ENCODE assay signal across 9 mouse cellular contexts in the genomic region with DNA sequence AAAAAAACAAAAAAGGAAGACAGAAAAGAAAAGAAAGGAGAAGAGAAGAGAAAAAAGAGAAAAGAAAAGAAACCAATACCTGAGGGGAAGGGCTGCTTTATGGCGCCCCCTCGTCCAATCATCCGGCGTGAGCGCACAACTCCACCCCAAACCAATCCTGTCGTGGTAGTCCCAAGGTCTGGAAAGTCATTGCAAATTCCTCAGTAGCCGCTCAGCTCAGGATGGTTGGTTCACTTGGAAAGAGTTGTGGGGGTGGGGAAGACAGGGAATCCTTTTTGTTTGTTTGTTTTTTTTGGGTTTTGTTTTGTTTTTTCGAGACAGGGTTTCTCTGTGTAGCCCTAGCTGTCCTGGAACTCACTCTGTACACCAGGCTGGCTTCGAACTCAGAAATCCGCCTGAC. TPM values are rescaled to one million over a fixed set of nuclear protein-coding genes. Genes with fewer than 3 reads are reported as not detected.
DNase-seq lines count a peak whose midpoint lies in the region; ATAC-seq lines count a peak whose summit lies in the region.
"Had no signal": no experiment of that assay in that cellular context is flagged by ENCODE, and none has a peak within 500 bp of the region (broad histone marks: within the 10 kb centered on the region; RNA-seq: fewer than 3 reads in every experiment).

No protein-coding gene starts in this region.

- ATAC-seq in heart, embryonic 11.5 days (replicated peaks; ENCODE audit: insufficient number of reproducible peaks, low FRiP score, low TSS enrichment) = no peak
- no peak for ATAC-seq in hindbrain, embryonic 13.5 days (ENCODE audit: low FRiP score)
- ATAC-seq in midbrain, embryonic 11.5 days (ENCODE audit: low FRiP score) = no peak
- ATAC-seq in inflammation-experienced regulatory T-cells, adult 6 months = no peak

- H3K36me3 ChIP-seq in heart, embryonic 11.5 days (ENCODE audit: control insufficient read depth, insufficient read depth, low read length) = no peaks in the 10 kb centered on the region
- no peaks in the 10 kb centered on the region for H3K36me3 ChIP-seq in hindbrain, embryonic 13.5 days
- H3K36me3 ChIP-seq in midbrain, embryonic 11.5 days (ENCODE audit: control insufficient read depth, insufficient read depth, low read length) = no peaks in the 10 kb centered on the region

- DNase-seq in heart, adult 11 months = no peak
- peak; percentile 93 for DNase-seq in R1 (ENCODE audit: low read depth, low spot score)
- DNase-seq in midbrain, embryonic 11.5 days (ENCODE audit: low spot score, missing footprints) = no peak
- no peak for DNase-seq in frontal cortex, postnatal 14 days (ENCODE audit: low spot score in 2 of 2)
- DNase-seq in urinary bladder, postnatal 25 days (ENCODE audit: low spot score) = no peak
- DNase-seq: adrenal gland, adult 8-10 months had no signal

- H3K4me2 ChIP-seq in heart, embryonic 11.5 days = peak overlapping the region; percentile 97
- H3K4me2 ChIP-seq in hindbrain, embryonic 13.5 days = peak overlapping the region; percentile 92
- H3K4me2 ChIP-seq in midbrain, embryonic 11.5 days = 0 out of 2 replicates have a peak overlapping the region, but pooled peaks have one; percentile 74

- no peaks in the 10 kb centered on the region for H3K27me3 ChIP-seq in heart, embryonic 11.5 days (ENCODE audit: control insufficient read depth, insufficient read depth, low read length)
- peaks cover 29% of the 10 kb centered on the region for H3K27me3 ChIP-seq in hindbrain, embryonic 13.5 days
- peaks cover 2% of the 10 kb centered on the region; the same call in 1 of the 2 replicates for H3K27me3 ChIP-seq in midbrain, embryonic 11.5 days (ENCODE audit: control insufficient read depth, insufficient read depth, low read length)

- H3K4me3 ChIP-seq in heart, embryonic 11.5 days (ENCODE audit: low read depth, low read length) = peak overlapping the region; percentile 76
- H3K4me3 ChIP-seq in hindbrain, embryonic 13.5 days = peak overlapping the region; percentile 54; the same call in 1 of the 2 replicates
- peak overlapping the region; percentile 60; the same call in 1 of the 2 replicates for H3K4me3 ChIP-seq in midbrain, embryonic 11.5 days (ENCODE audit: low read depth, low read length)

- H3K9ac ChIP-seq in heart, embryonic 11.5 days (ENCODE audit: low read depth, low read length) = peak overlapping the region; percentile 73; the same call in 1 of the 2 replicates
- no peak overlapping the region for H3K9ac ChIP-seq in hindbrain, embryonic 13.5 days
- H3K9ac ChIP-seq in midbrain, embryonic 11.5 days (ENCODE audit: low read length) = no peak overlapping the region

- no peaks in the 10 kb centered on the region; the same call in 1 of the 2 replicates for H3K4me1 ChIP-seq in heart, embryonic 11.5 days (ENCODE audit: control insufficient read depth, insufficient read depth, low read length)
- H3K4me1 ChIP-seq in hindbrain, embryonic 13.5 days (replicated peaks) = peaks cover 30% of the 10 kb centered on the region
- peaks cover 5% of the 10 kb centered on the region; the same call in 1 of the 2 replicates for H3K4me1 ChIP-seq in midbrain, embryonic 11.5 days (ENCODE audit: control insufficient read depth, insufficient read depth, low read length)

- no peaks in the 10 kb centered on the region for H3K9me3 ChIP-seq in heart, embryonic 11.5 days (replicated peaks; ENCODE audit: control insufficient read depth, low read length)
- H3K9me3 ChIP-seq in hindbrain, embryonic 13.5 days = no peaks in the 10 kb centered on the region
- H3K9me3 ChIP-seq in midbrain, embryonic 11.5 days (ENCODE audit: control insufficient read depth, low read length) = no peaks in the 10 kb centered on the region

- H3K27ac ChIP-seq in heart, embryonic 11.5 days (ENCODE audit: low read depth, low read length) = no peak overlapping the region
- H3K27ac ChIP-seq in hindbrain, embryonic 13.5 days = no peak overlapping the region
- H3K27ac ChIP-seq in midbrain, embryonic 11.5 days (ENCODE audit: low read depth, low read length) = no peak overlapping the region

- 21% methylated on average over 10 of the region's 10 CpGs for WGBS in heart, embryonic 11.5 days (ENCODE audit: insufficient replicate concordance)
- 30% methylated on average over 10 of the region's 10 CpGs for WGBS in hindbrain, embryonic 13.5 days
- 29% methylated on average over 10 of the region's 10 CpGs for WGBS in midbrain, embryonic 11.5 days

RNA-seq across cellular contexts. Expression of a gene that starts 23.3 kb away (rescaled TPM):
- 25.9 and 32.6 TPM in 2 replicates for polyA plus RNA-seq in heart, embryonic 11.5 days (2014; fragmentation: Nextera tagmentation; extraction: Ambion mirVana)
- 35.1 and 35.8 TPM in 2 replicates for polyA plus RNA-seq in hindbrain, embryonic 13.5 days (2015; fragmentation: Nextera tagmentation; extraction: Ambion mirVana)
- polyA plus RNA-seq in midbrain, embryonic 11.5 days (2014; fragmentation: Nextera tagmentation; extraction: Ambion mirVana) = 33.3 and 36.0 TPM in 2 replicates
- 1 to 10 TPM; 2.6 to 9.0 (median 8.5) TPM for polyA plus RNA-seq in inflammation-experienced regulatory T-cells, adult 6 months (2017; shearing (Covaris generic))

RNA-seq across cellular contexts. Expression of a gene that starts 35.0 kb away (rescaled TPM):
- polyA plus RNA-seq in heart, embryonic 11.5 days (2014; fragmentation: Nextera tagmentation; extraction: Ambion mirVana) = 12.0 and 12.7 TPM in 2 replicates
- polyA plus RNA-seq in hindbrain, embryonic 13.5 days (2015; fragmentation: Nextera tagmentation; extraction: Ambion mirVana) = 13.9 and 14.5 TPM in 2 replicates
- polyA plus RNA-seq in midbrain, embryonic 11.5 days (2014; fragmentation: Nextera tagmentation; extraction: Ambion mirVana) = 9.6 and 10.6 TPM in 2 replicates
- polyA plus RNA-seq in inflammation-experienced regulatory T-cells, adult 6 months (2017; shearing (Covaris generic)) = 1 to 10 TPM; 2.9 to 5.1 (median 3.1) TPM
